Mouse (Mus musculus) layer of hippocampus, adult 2 months (tissue): Measurements from ENCODE around the gene Hspa12a. TPM values are rescaled to one million over a fixed set of nuclear protein-coding genes. Genes with fewer than 3 reads are reported as not detected.

Experiments used
- DNase-seq, 2 experiments: peaks; one replicate each; pipeline ENCODE4 v3.0.0; 2022; ENCODE audit warnings: low spot score in 2 of 2
- H3K27ac ChIP-seq: fragments of 200-600 bp; 2 replicates; pipeline ENCODE4 v1.8.1; 2022
- H3K4me3 ChIP-seq: fragments of 200-600 bp; 2 replicates; pipeline ENCODE4 v1.8.1; 2022; ENCODE audit warnings: mild to moderate bottlenecking
- CTCF ChIP-seq: fragments of 200-600 bp; conservative IDR thresholded peaks from 2 replicates; pipeline ENCODE4 v1.8.1; 2022; ENCODE audit warnings: antibody characterized with exemption, mild to moderate bottlenecking, moderate library complexity
- total RNA-seq, 2 experiments: library from RNA; stranded (reverse); gene quantifications; 2 replicates each; pipeline ENCODE4 v1.2.3; 2021

Gene Hspa12a
- total RNA-seq, 2 experiments from 2014 or later, result 239 to 246 TPM

GRCm38 (mm10) chr19:58849333-58850131 lies 93.9 kb downstream of the Hspa12a start:
- H3K4me3 ChIP-seq, result no peak overlapping the region
- no peak for DNase-seq
- 0 out of 2 replicates have a peak overlapping the region, but pooled peaks have one; percentile 14 for H3K27ac ChIP-seq
- TF ChIP-seq CTCF, result no peak

- H3K27ac ChIP-seq, result peak overlapping the region; percentile 61
- no peak for TF ChIP-seq CTCF
- H3K4me3 ChIP-seq, result no peak overlapping the region
- no peak for DNase-seq
Measured at GRCm38 (mm10) chr19:58843606-58844005, 99.8 kb downstream of the Hspa12a start.

- no peak for TF ChIP-seq CTCF
- peak overlapping the region; percentile 73 for H3K27ac ChIP-seq
- H3K4me3 ChIP-seq, result 0 out of 2 replicates have a peak overlapping the region, but pooled peaks have one; percentile 6
- no peak for DNase-seq
Measured at GRCm38 (mm10) chr19:58840721-58841271, 102.7 kb downstream of the Hspa12a start.

GRCm38 (mm10) chr19:58839806-58840205 lies 103.6 kb downstream of the Hspa12a start:
- TF ChIP-seq CTCF, result no peak
- DNase-seq, result no peak
- Histone ChIP-seq H3K4me3 (no peak overlapping the region), H3K27ac (peak overlapping the region; percentile 73)

GRCm38 (mm10) chr19:58839345-58839744 lies 104.1 kb downstream of the Hspa12a start:
- Histone ChIP-seq H3K27ac (peak overlapping the region; percentile 73), H3K4me3 (no peak overlapping the region)
- DNase-seq, result no peak
- TF ChIP-seq CTCF, result no peak

GRCm38 (mm10) chr19:58838706-58839105 lies 104.7 kb downstream of the Hspa12a start:
- DNase-seq, result no peak
- Histone ChIP-seq H3K4me3 (no peak overlapping the region; the same call in 1 of the 2 replicates), H3K27ac (peak overlapping the region; percentile 73)
- TF ChIP-seq CTCF, result no peak

- Histone ChIP-seq H3K27ac (peak overlapping the region; percentile 71), H3K4me3 (no peak overlapping the region)
- no peak for TF ChIP-seq CTCF
- DNase-seq, result no peak
Measured at GRCm38 (mm10) chr19:58833639-58834180, 109.7 kb downstream of the Hspa12a start.

GRCm38 (mm10) chr19:58832988-58833387 lies 110.5 kb downstream of the Hspa12a start:
- peak overlapping the region; percentile 71 for H3K27ac ChIP-seq
- TF ChIP-seq CTCF, result no peak
- no peak for DNase-seq
- no peak overlapping the region for H3K4me3 ChIP-seq

GRCm38 (mm10) chr19:58831280-58831922 lies 112.1 kb downstream of the Hspa12a start:
- H3K27ac ChIP-seq, result peak overlapping the region; percentile 92
- TF ChIP-seq CTCF, result no peak

GRCm38 (mm10) chr19:58830182-58830581 lies 113.3 kb downstream of the Hspa12a start:
- H3K27ac ChIP-seq, result peak overlapping the region; percentile 92
- H3K4me3 ChIP-seq, result peak overlapping the region; percentile 31; the same call in 1 of the 2 replicates
- TF ChIP-seq CTCF, result no peak
- peak; percentile 47 to 70 for DNase-seq

More at GRCm38 (mm10) chr19:58831280-58831922, 112.1 kb downstream of the Hspa12a start:
- H3K4me3 ChIP-seq, result no peak overlapping the region
- no peak for DNase-seq

- H3K27ac ChIP-seq, result peak overlapping the region; percentile 92
- peak overlapping the region; percentile 31; the same call in 1 of the 2 replicates for H3K4me3 ChIP-seq
- TF ChIP-seq CTCF, result no peak
- DNase-seq, result peak; percentile 75 to 91
Measured at GRCm38 (mm10) chr19:58829575-58829974, 113.9 kb downstream of the Hspa12a start.

- no peak overlapping the region for H3K4me3 ChIP-seq
- no peak for DNase-seq
- peak; percentile 59 for TF ChIP-seq CTCF
- peak overlapping the region; percentile 92; the same call in 1 of the 2 replicates for H3K27ac ChIP-seq
Measured at GRCm38 (mm10) chr19:58827656-58828055, 115.8 kb downstream of the Hspa12a start.

- no peak for DNase-seq
Measured at GRCm38 (mm10) chr19:58824316-58824715, 119.1 kb downstream of the Hspa12a start.

More at GRCm38 (mm10) chr19:58824316-58824715, 119.1 kb downstream of the Hspa12a start:
- no peak for TF ChIP-seq CTCF
- H3K27ac ChIP-seq, result peak overlapping the region; percentile 23; the same call in 1 of the 2 replicates
- H3K4me3 ChIP-seq, result no peak overlapping the region
